Mouse (Mus musculus) G1E (cell line): ENCODE results near the gene Mtf1. TPM values are rescaled to one million over a fixed set of nuclear protein-coding genes. Genes with fewer than 3 reads are reported as not detected.

Experiments used
- ATAC-seq: 2 replicates; pipeline ENCODE4 v1.8.0; 2016; ENCODE audit warnings: mild to moderate bottlenecking; ENCODE audit not compliant: insufficient number of reproducible peaks, poor library complexity, low FRiP score, severe bottlenecking; ENCODE audit errors: extremely low read depth
- DNase-seq: peaks from one replicate; pipeline ENCODE4 v3.0.0; 2012; ENCODE audit warnings: low spot score
- H3K27me3 ChIP-seq: 2 replicates; pipeline ENCODE4 v1.6.1; 2012; ENCODE audit warnings: mild to moderate bottlenecking, low read length, inconsistent platforms; ENCODE audit not compliant: insufficient read depth
- H3K36me3 ChIP-seq: replicated peaks from 2 replicates; pipeline ENCODE3; 2012; ENCODE audit warnings: mild to moderate bottlenecking, inconsistent platforms
- H3K4me1 ChIP-seq: 2 replicates; pipeline ENCODE4 v1.6.1; 2012; ENCODE audit warnings: low read depth, low read length, inconsistent platforms, mixed read lengths; ENCODE audit not compliant: insufficient read depth
- H3K4me3 ChIP-seq: 2 replicates; pipeline ENCODE4 v1.5.1; 2012; ENCODE audit warnings: low read depth, mild to moderate bottlenecking, inconsistent platforms, low read length, moderate library complexity, mixed read lengths
- H3K9me3 ChIP-seq: replicated peaks from 2 replicates; pipeline ENCODE4 v1.6.1; 2012; ENCODE audit warnings: inconsistent platforms
- CTCF ChIP-seq: IDR thresholded peaks from 2 replicates; pipeline ENCODE4 v1.5.1; 2012; ENCODE audit warnings: low read depth, low read length, inconsistent platforms, mixed read lengths
- GATA1 ChIP-seq: IDR thresholded peaks from 2 replicates; pipeline ENCODE4 v1.6.1; 2012; ENCODE audit warnings: borderline replicate concordance, low read length, inconsistent platforms, mixed read lengths
- GATA2 ChIP-seq: IDR thresholded peaks from 2 replicates; pipeline ENCODE4 v1.6.1; 2012; ENCODE audit warnings: low read depth, low read length, inconsistent platforms, borderline replicate concordance
- POLR2AphosphoS5 ChIP-seq: IDR thresholded peaks from 2 replicates; pipeline ENCODE4 v1.6.1; 2012; ENCODE audit warnings: low read depth, low read length, inconsistent platforms; ENCODE audit not compliant: insufficient replicate concordance
- TAL1 ChIP-seq: conservative IDR thresholded peaks from 2 replicates; pipeline ENCODE4 v1.6.1; 2012; ENCODE audit warnings: low read depth, low read length, inconsistent platforms, mixed read lengths
- polyA plus RNA-seq: library from polyadenylated mRNA; stranded (reverse); fragments of >175 nt; gene quantifications from 2 replicates; pipeline ENCODE4 v1.2.3, GENCODE M21; 2012
- total RNA-seq, 2 experiments: library from RNA; stranded (forward) in 1 of 2; stranded (reverse) in 1 of 2; fragments of 200-1000 nt in 1 of 2; fragments of >200 nt in 1 of 2; fragmentation: Nextera tagmentation in 1 of 2; gene quantifications; 2 replicates each; pipeline ENCODE4 v1.2.3; 2014 to 2017

Gene Mtf1
- total and polyA plus RNA-seq, 3 experiments, result 7.6 to 31.5 (median 22.5) TPM

DNA sequence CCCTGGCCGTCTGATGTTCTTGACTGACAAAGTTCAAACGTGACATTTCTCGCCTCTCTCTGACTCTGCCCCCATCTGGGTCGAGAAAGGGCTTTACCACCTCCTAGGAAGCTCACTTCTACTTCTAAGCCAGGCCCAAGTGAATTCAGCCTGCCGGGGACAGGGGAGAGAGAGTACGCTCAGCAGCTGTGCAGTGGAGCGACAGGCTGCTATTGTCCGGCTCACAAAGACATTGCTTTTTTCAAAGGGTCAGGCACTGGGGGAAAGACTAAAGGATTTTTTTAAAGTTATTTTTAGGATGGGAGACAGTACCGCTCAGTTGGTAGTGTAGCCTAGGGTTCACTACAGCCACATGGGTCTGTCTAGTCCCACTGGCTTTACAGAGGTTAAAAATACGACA lies 96.5 kb downstream of the Mtf1 start:
- no peaks in the 10 kb centered on the region for H3K36me3 ChIP-seq
- no peak overlapping the region for H3K4me3 ChIP-seq
- TF ChIP-seq GATA1, result no peak
- TF ChIP-seq GATA2, result no peak
- no peak for TF ChIP-seq CTCF
- TF ChIP-seq POLR2AphosphoS5, result no peak
- TF ChIP-seq TAL1, result no peak
- peaks cover 20% of the 10 kb centered on the region for H3K27me3 ChIP-seq
- H3K4me1 ChIP-seq, result peaks cover 3% of the 10 kb centered on the region
- DNase-seq, result no peak
- H3K9me3 ChIP-seq, result no peaks in the 10 kb centered on the region
- no peak for ATAC-seq

Other genes with a start within 250 kb of the Mtf1 start
- gene 3100002H09Rik, start 191.3 kb upstream of the Mtf1 start, total RNA-seq (2014; fragmentation: Nextera tagmentation), result not detected in 2 replicates
- gene 3100002H09Rik, start 191.3 kb upstream of the Mtf1 start, total RNA-seq (2017), result 0.27 TPM in 1 of 2 replicates, not detected in the other
- not detected in 2 replicates for gene 3100002H09Rik, start 191.3 kb upstream of the Mtf1 start, polyA plus RNA-seq
- not detected in 2 replicates for gene Pou3f1, start 145.3 kb upstream of the Mtf1 start, total RNA-seq (2014; fragmentation: Nextera tagmentation)
- 0.05 TPM in 1 of 2 replicates, not detected in the other for gene Pou3f1, start 145.3 kb upstream of the Mtf1 start, total RNA-seq (2017)
- not detected in 2 replicates for gene Pou3f1, start 145.3 kb upstream of the Mtf1 start, polyA plus RNA-seq
- gene Utp11, start 108.5 kb upstream of the Mtf1 start, total RNA-seq (2014; fragmentation: Nextera tagmentation), result 80.4 and 94.2 TPM in 2 replicates
- 69.2 and 94.3 TPM in 2 replicates for gene Utp11, start 108.5 kb upstream of the Mtf1 start, total RNA-seq (2017)
- 12.6 and 16.7 TPM in 2 replicates for gene Utp11, start 108.5 kb upstream of the Mtf1 start, polyA plus RNA-seq
- gene Fhl3, start 101.4 kb upstream of the Mtf1 start, total RNA-seq (2014; fragmentation: Nextera tagmentation), result 22.9 and 29.7 TPM in 2 replicates
- 13.5 and 15.2 TPM in 2 replicates for gene Fhl3, start 101.4 kb upstream of the Mtf1 start, total RNA-seq (2017)
- gene Fhl3, start 101.4 kb upstream of the Mtf1 start, polyA plus RNA-seq, result 27.6 and 28.2 TPM in 2 replicates
- gene Sf3a3, start 87.3 kb upstream of the Mtf1 start, total RNA-seq (2014; fragmentation: Nextera tagmentation), result 106 and 126 TPM in 2 replicates
- 168 and 172 TPM in 2 replicates for gene Sf3a3, start 87.3 kb upstream of the Mtf1 start, total RNA-seq (2017)
- gene Sf3a3, start 87.3 kb upstream of the Mtf1 start, polyA plus RNA-seq, result 53.7 and 56.7 TPM in 2 replicates
- gene Inpp5b, start 60.3 kb upstream of the Mtf1 start, total RNA-seq (2014; fragmentation: Nextera tagmentation), result 127 and 141 TPM in 2 replicates
- gene Inpp5b, start 60.3 kb upstream of the Mtf1 start, total RNA-seq (2017), result 119 and 128 TPM in 2 replicates
- gene Inpp5b, start 60.3 kb upstream of the Mtf1 start, polyA plus RNA-seq, result 48.3 and 51.4 TPM in 2 replicates
- 27.1 and 47.2 TPM in 2 replicates for gene Yrdc, start 48.6 kb downstream of the Mtf1 start, total RNA-seq (2014; fragmentation: Nextera tagmentation)
- gene Yrdc, start 48.6 kb downstream of the Mtf1 start, total RNA-seq (2017), result 29.2 and 33.5 TPM in 2 replicates
- gene Yrdc, start 48.6 kb downstream of the Mtf1 start, polyA plus RNA-seq, result 14.1 and 17.8 TPM in 2 replicates
- 8.4 and 13.8 TPM in 2 replicates for gene 1110065P20Rik, start 49.1 kb downstream of the Mtf1 start, total RNA-seq (2014; fragmentation: Nextera tagmentation)
- gene 1110065P20Rik, start 49.1 kb downstream of the Mtf1 start, total RNA-seq (2017), result 12.7 and 18.4 TPM in 2 replicates
- 25.6 and 32.1 TPM in 2 replicates for gene 1110065P20Rik, start 49.1 kb downstream of the Mtf1 start, polyA plus RNA-seq
- gene Maneal, start 60.1 kb downstream of the Mtf1 start, total RNA-seq (2014; fragmentation: Nextera tagmentation), result not detected in 2 replicates
- 0.06 and 0.33 TPM in 2 replicates for gene Maneal, start 60.1 kb downstream of the Mtf1 start, total RNA-seq (2017)
- gene Maneal, start 60.1 kb downstream of the Mtf1 start, polyA plus RNA-seq, result not detected in 2 replicates
- not detected in 2 replicates for gene Epha10, start 78.8 kb downstream of the Mtf1 start, total RNA-seq (2014; fragmentation: Nextera tagmentation)
- 0.16 TPM in 1 of 2 replicates, not detected in the other for gene Epha10, start 78.8 kb downstream of the Mtf1 start, total RNA-seq (2017)
- not detected in 2 replicates for gene Epha10, start 78.8 kb downstream of the Mtf1 start, polyA plus RNA-seq
- gene 9930104L06Rik, start 134.9 kb downstream of the Mtf1 start, total RNA-seq (2014; fragmentation: Nextera tagmentation), result 10.2 and 15.0 TPM in 2 replicates
- 12.2 and 16.9 TPM in 2 replicates for gene 9930104L06Rik, start 134.9 kb downstream of the Mtf1 start, total RNA-seq (2017)
- gene 9930104L06Rik, start 134.9 kb downstream of the Mtf1 start, polyA plus RNA-seq, result 2.9 and 4.3 TPM in 2 replicates
- gene Cdca8, start 137.2 kb downstream of the Mtf1 start, total RNA-seq (2014; fragmentation: Nextera tagmentation), result 102 and 129 TPM in 2 replicates
- gene Cdca8, start 137.2 kb downstream of the Mtf1 start, total RNA-seq (2017), result 90.3 and 106 TPM in 2 replicates
- gene Cdca8, start 137.2 kb downstream of the Mtf1 start, polyA plus RNA-seq, result 141 and 184 TPM in 2 replicates
- not detected in 2 replicates for gene Rspo1, start 184.3 kb downstream of the Mtf1 start, total RNA-seq (2014; fragmentation: Nextera tagmentation)
- gene Rspo1, start 184.3 kb downstream of the Mtf1 start, total RNA-seq (2017), result not detected in 2 replicates
- not detected in 2 replicates for gene Rspo1, start 184.3 kb downstream of the Mtf1 start, polyA plus RNA-seq
- 176 and 187 TPM in 2 replicates for gene Gnl2, start 214.5 kb downstream of the Mtf1 start, total RNA-seq (2014; fragmentation: Nextera tagmentation)
- gene Gnl2, start 214.5 kb downstream of the Mtf1 start, total RNA-seq (2017), result 165 and 200 TPM in 2 replicates
- gene Gnl2, start 214.5 kb downstream of the Mtf1 start, polyA plus RNA-seq, result 110 and 111 TPM in 2 replicates